Comparison of ENCODE assay signal across 17 mouse cellular contexts in the genomic region with DNA sequence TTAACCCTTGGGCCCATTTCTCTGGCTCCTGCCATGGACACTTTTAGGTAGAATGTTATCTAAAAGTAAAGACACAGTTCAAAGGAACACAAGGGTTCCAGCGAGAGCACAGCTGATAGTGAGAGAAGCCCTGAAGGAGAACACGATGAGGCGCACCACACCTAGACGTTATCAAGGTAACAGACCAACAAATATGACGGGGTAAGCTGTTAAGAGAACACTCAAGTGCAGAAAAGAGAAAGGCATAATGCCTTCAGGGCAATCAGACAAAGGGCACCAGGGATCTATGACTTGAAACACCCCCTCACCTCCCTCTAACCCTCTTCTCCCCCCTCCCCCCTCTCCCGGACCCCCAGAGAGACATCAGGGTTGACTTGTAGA. TPM values are rescaled to one million over a fixed set of nuclear protein-coding genes. Genes with fewer than 3 reads are reported as not detected.
DNase-seq lines count a peak whose midpoint lies in the region; ATAC-seq lines count a peak whose summit lies in the region.
"Had no signal": no experiment of that assay in that cellular context is flagged by ENCODE, and none has a peak within 500 bp of the region (broad histone marks: within the 10 kb centered on the region; RNA-seq: fewer than 3 reads in every experiment).

No protein-coding gene starts in this region.

- no peak overlapping the region for H3K4me3 ChIP-seq in hindbrain, embryonic 13.5 days
- no peak overlapping the region for H3K4me3 ChIP-seq in hindbrain, embryonic 14.5 days (replicated peaks; ENCODE audit: low read length)
- no peak overlapping the region for H3K4me3 ChIP-seq in liver, embryonic 15.5 days (replicated peaks)
- H3K4me3 ChIP-seq in liver, embryonic 12.5 days = no peak overlapping the region
- no peak overlapping the region for H3K4me3 ChIP-seq in neural tube, embryonic 13.5 days
- H3K4me3 ChIP-seq in neural tube, embryonic 15.5 days (replicated peaks) = no peak overlapping the region
- H3K4me3 ChIP-seq: embryonic facial prominence, embryonic 12.5 days; heart, embryonic 10.5 days had no signal

- ATAC-seq in hindbrain, embryonic 13.5 days (ENCODE audit: low FRiP score) = no peak
- no peak for ATAC-seq in hindbrain, embryonic 14.5 days (ENCODE audit: low FRiP score)
- peak; percentile 44; the same call in 1 of the 2 replicates for ATAC-seq in liver, embryonic 15.5 days (ENCODE audit: insufficient read depth)
- no peak for ATAC-seq in liver, embryonic 12.5 days
- no peak for ATAC-seq in neural tube, embryonic 13.5 days (ENCODE audit: low read depth)
- no peak for ATAC-seq in neural tube, embryonic 15.5 days (ENCODE audit: low FRiP score)

- H3K4me2 ChIP-seq in hindbrain, embryonic 13.5 days = no peak overlapping the region
- H3K4me2 ChIP-seq in hindbrain, embryonic 14.5 days (replicated peaks) = no peak overlapping the region
- no peak overlapping the region for H3K4me2 ChIP-seq in liver, embryonic 15.5 days
- no peak overlapping the region for H3K4me2 ChIP-seq in liver, embryonic 12.5 days
- no peak overlapping the region for H3K4me2 ChIP-seq in neural tube, embryonic 13.5 days
- no peak overlapping the region for H3K4me2 ChIP-seq in neural tube, embryonic 15.5 days
- H3K4me2 ChIP-seq: embryonic facial prominence, embryonic 12.5 days had no signal

- DNase-seq in hindbrain, embryonic 14.5 days (ENCODE audit: low spot score) = no peak
- DNase-seq in neural tube, embryonic 10.5 days (ENCODE audit: extremely low spot score, low spot score) = no peak
- no peak for DNase-seq in frontal cortex, postnatal 10 days (ENCODE audit: low spot score in 2 of 2)
- DNase-seq: adrenal gland, adult 8-10 months; adrenal gland, postnatal 36 days; gastrocnemius, postnatal 10 days; heart, adult 18-20 months; heart, postnatal 10 days; heart, postnatal 4 days had no signal

- H3K27me3 ChIP-seq in hindbrain, embryonic 13.5 days = 0 out of 2 replicates have a peak, but pooled peaks cover 4% of the 10 kb centered on the region
- no peaks in the 10 kb centered on the region for H3K27me3 ChIP-seq in hindbrain, embryonic 14.5 days (ENCODE audit: control insufficient read depth, insufficient read depth, low read length)
- no peaks in the 10 kb centered on the region for H3K27me3 ChIP-seq in liver, embryonic 15.5 days
- H3K27me3 ChIP-seq in liver, embryonic 12.5 days (replicated peaks) = no peaks in the 10 kb centered on the region
- H3K27me3 ChIP-seq in neural tube, embryonic 13.5 days = no peaks in the 10 kb centered on the region
- H3K27me3 ChIP-seq in neural tube, embryonic 15.5 days (replicated peaks) = no peaks in the 10 kb centered on the region
- H3K27me3 ChIP-seq: embryonic facial prominence, embryonic 12.5 days had no signal

- H3K9ac ChIP-seq in hindbrain, embryonic 13.5 days = no peak overlapping the region
- no peak overlapping the region for H3K9ac ChIP-seq in hindbrain, embryonic 14.5 days
- H3K9ac ChIP-seq in liver, embryonic 15.5 days = no peak overlapping the region
- H3K9ac ChIP-seq in liver, embryonic 12.5 days = no peak overlapping the region
- H3K9ac ChIP-seq in neural tube, embryonic 13.5 days = no peak overlapping the region
- H3K9ac ChIP-seq in neural tube, embryonic 15.5 days (replicated peaks) = no peak overlapping the region
- H3K9ac ChIP-seq: embryonic facial prominence, embryonic 12.5 days had no signal

- H3K36me3 ChIP-seq in hindbrain, embryonic 13.5 days = peaks cover 17% of the 10 kb centered on the region
- H3K36me3 ChIP-seq in hindbrain, embryonic 14.5 days (replicated peaks; ENCODE audit: control insufficient read depth, insufficient read depth) = peaks cover 15% of the 10 kb centered on the region
- peaks cover 21% of the 10 kb centered on the region; the same call in 1 of the 2 replicates for H3K36me3 ChIP-seq in liver, embryonic 15.5 days (replicated peaks)
- H3K36me3 ChIP-seq in liver, embryonic 12.5 days = peaks cover 46% of the 10 kb centered on the region
- H3K36me3 ChIP-seq in neural tube, embryonic 13.5 days = peaks cover 7% of the 10 kb centered on the region; the same call in 1 of the 2 replicates
- H3K36me3 ChIP-seq in neural tube, embryonic 15.5 days = peaks cover 11% of the 10 kb centered on the region

- peaks cover 34% of the 10 kb centered on the region for H3K4me1 ChIP-seq in hindbrain, embryonic 13.5 days (replicated peaks)
- peaks cover 4% of the 10 kb centered on the region; the same call in 1 of the 2 replicates for H3K4me1 ChIP-seq in hindbrain, embryonic 14.5 days (replicated peaks; ENCODE audit: control insufficient read depth, insufficient read depth, low read length)
- no peaks in the 10 kb centered on the region for H3K4me1 ChIP-seq in liver, embryonic 15.5 days (replicated peaks)
- H3K4me1 ChIP-seq in liver, embryonic 12.5 days = peaks cover 15% of the 10 kb centered on the region; the same call in 1 of the 2 replicates
- H3K4me1 ChIP-seq in neural tube, embryonic 13.5 days (replicated peaks) = peaks cover 24% of the 10 kb centered on the region
- H3K4me1 ChIP-seq in neural tube, embryonic 15.5 days = peaks cover 18% of the 10 kb centered on the region; the same call in 1 of the 2 replicates
- H3K4me1 ChIP-seq: heart, embryonic 10.5 days had no signal

- no peaks in the 10 kb centered on the region for H3K9me3 ChIP-seq in hindbrain, embryonic 13.5 days
- no peaks in the 10 kb centered on the region for H3K9me3 ChIP-seq in hindbrain, embryonic 14.5 days (ENCODE audit: control insufficient read depth, low read length)
- no peaks in the 10 kb centered on the region for H3K9me3 ChIP-seq in liver, embryonic 15.5 days (replicated peaks)
- H3K9me3 ChIP-seq in liver, embryonic 12.5 days (replicated peaks) = no peaks in the 10 kb centered on the region
- H3K9me3 ChIP-seq in neural tube, embryonic 13.5 days = no peaks in the 10 kb centered on the region
- H3K9me3 ChIP-seq in neural tube, embryonic 15.5 days (replicated peaks) = no peaks in the 10 kb centered on the region
- H3K9me3 ChIP-seq: embryonic facial prominence, embryonic 12.5 days; heart, embryonic 10.5 days had no signal

- WGBS in hindbrain, embryonic 13.5 days = 62% methylated on average over 6 of the region's 6 CpGs
- WGBS in hindbrain, embryonic 14.5 days = 72% methylated on average over 6 of the region's 6 CpGs
- 44% methylated on average over 6 of the region's 6 CpGs for WGBS in liver, embryonic 15.5 days (ENCODE audit: insufficient replicate concordance)
- 50% methylated on average over 6 of the region's 6 CpGs for whole genome bisulfite sequencing in liver, embryonic 12.5 days (ENCODE audit: insufficient replicate concordance)
- WGBS in neural tube, embryonic 13.5 days = 55% methylated on average over 6 of the region's 6 CpGs
- WGBS in neural tube, embryonic 15.5 days = 46% methylated on average over 6 of the region's 6 CpGs

- peak overlapping the region; percentile 40; the same call in 1 of the 2 replicates for H3K27ac ChIP-seq in hindbrain, embryonic 13.5 days
- H3K27ac ChIP-seq in hindbrain, embryonic 14.5 days = no peak overlapping the region
- no peak overlapping the region for H3K27ac ChIP-seq in liver, embryonic 15.5 days (replicated peaks)
- no peak overlapping the region for H3K27ac ChIP-seq in liver, embryonic 12.5 days
- peak overlapping the region; percentile 46; the same call in 1 of the 2 replicates for H3K27ac ChIP-seq in neural tube, embryonic 13.5 days (replicated peaks)
- H3K27ac ChIP-seq in neural tube, embryonic 15.5 days (replicated peaks) = 0 out of 2 replicates have a peak overlapping the region, but pooled peaks have one; percentile 28
- H3K27ac ChIP-seq: embryonic facial prominence, embryonic 12.5 days; heart, embryonic 10.5 days had no signal

RNA-seq across cellular contexts. Expression of gene Zbtb40, which starts 33.1 kb away (rescaled TPM):
- 4.4 and 4.5 TPM in 2 replicates for polyA plus RNA-seq in hindbrain, embryonic 13.5 days (2015; fragmentation: Nextera tagmentation; extraction: Ambion mirVana)
- 4.5 and 5.0 TPM in 2 replicates for polyA plus RNA-seq in hindbrain, embryonic 14.5 days (2014; fragmentation: Nextera tagmentation; extraction: Ambion mirVana)
- polyA plus RNA-seq in liver, embryonic 15.5 days (2015; fragmentation: Nextera tagmentation; extraction: Ambion mirVana) = 1.0 and 1.5 TPM in 2 replicates
- 3.0 and 3.2 TPM in 2 replicates for polyA plus RNA-seq in liver, embryonic 12.5 days (2016; fragmentation: Nextera tagmentation; extraction: Ambion mirVana)
- polyA plus RNA-seq in neural tube, embryonic 13.5 days (2015; fragmentation: Nextera tagmentation; extraction: Ambion mirVana) = 3.6 and 4.5 TPM in 2 replicates
- 3.6 and 4.6 TPM in 2 replicates for polyA plus RNA-seq in neural tube, embryonic 15.5 days (2015; fragmentation: Nextera tagmentation; extraction: Ambion mirVana)

RNA-seq across cellular contexts. Expression of gene Epha8, which starts 58.9 kb away (rescaled TPM):
- 5.6 and 6.1 TPM in 2 replicates for polyA plus RNA-seq in hindbrain, embryonic 13.5 days (2015; fragmentation: Nextera tagmentation; extraction: Ambion mirVana)
- polyA plus RNA-seq in hindbrain, embryonic 14.5 days (2014; fragmentation: Nextera tagmentation; extraction: Ambion mirVana) = 13.8 and 15.5 TPM in 2 replicates
- 0.25 and 0.33 TPM in 2 replicates for polyA plus RNA-seq in liver, embryonic 15.5 days (2015; fragmentation: Nextera tagmentation; extraction: Ambion mirVana)
- polyA plus RNA-seq in liver, embryonic 12.5 days (2016; fragmentation: Nextera tagmentation; extraction: Ambion mirVana) = 0.06 and 0.11 TPM in 2 replicates
- polyA plus RNA-seq in neural tube, embryonic 13.5 days (2015; fragmentation: Nextera tagmentation; extraction: Ambion mirVana) = 8.0 and 9.1 TPM in 2 replicates
- 9.6 and 13.9 TPM in 2 replicates for polyA plus RNA-seq in neural tube, embryonic 15.5 days (2015; fragmentation: Nextera tagmentation; extraction: Ambion mirVana)
- polyA plus RNA-seq: heart, embryonic 14.5 days had no signal

Comparison
In these comparisons a context has a peak if more than half of its experiments do, and no peak if none do; other contexts are left out.
1. H3K27ac ChIP-seq: peak in hindbrain, embryonic 13.5 days (single experiment), neural tube, embryonic 13.5 days (single experiment) and neural tube, embryonic 15.5 days (single experiment); none in hindbrain, embryonic 14.5 days (single experiment), liver, embryonic 15.5 days (single experiment) and liver, embryonic 12.5 days (single experiment).